Mouse (Mus musculus) midbrain, embryonic 12.5 days (tissue): ENCODE measurements around the gene Krtap5-2. TPM values are rescaled to one million over a fixed set of nuclear protein-coding genes. Genes with fewer than 3 reads are reported as not detected.

ENCODE experiments used
- ATAC-seq: fragments of 200-750 bp; cut with Nextera tagmentation; 2 replicates; pipeline ENCODE4 v1.8.0; 2017; ENCODE audit warnings: low read depth, moderate TSS enrichment, moderate library complexity; ENCODE audit not compliant: low FRiP score
- H3K27ac ChIP-seq: fragments of 300-500 bp; sonication (generic); replicated peaks from 2 replicates; pipeline ENCODE4 v1.5.1; 2016; ENCODE audit warnings: mild to moderate bottlenecking
- H3K27me3 ChIP-seq: fragments of 300-500 bp; sonication (generic); 2 replicates; pipeline ENCODE4 v1.6.1; 2016; ENCODE audit warnings: mild to moderate bottlenecking
- H3K36me3 ChIP-seq: fragments of 300-500 bp; sonication (generic); 2 replicates; pipeline ENCODE4 v1.6.1; 2016
- H3K4me1 ChIP-seq: fragments of 300-500 bp; sonication (generic); 2 replicates; pipeline ENCODE4 v1.6.1; 2016
- H3K4me2 ChIP-seq: fragments of 300-500 bp; sonication (generic); replicated peaks from 2 replicates; pipeline ENCODE4 v1.6.1; 2016; ENCODE audit warnings: mild to moderate bottlenecking, moderate library complexity
- H3K4me3 ChIP-seq: fragments of 300-500 bp; sonication (generic); 2 replicates; pipeline ENCODE4 v1.5.1; 2016; ENCODE audit warnings: mild to moderate bottlenecking
- H3K9ac ChIP-seq: fragments of 300-500 bp; sonication (generic); replicated peaks from 2 replicates; pipeline ENCODE4 v1.6.1; 2016; ENCODE audit warnings: mild to moderate bottlenecking, moderate library complexity
- H3K9me3 ChIP-seq: fragments of 300-500 bp; sonication (generic); 2 replicates; pipeline ENCODE4 v1.6.1; 2016; ENCODE audit warnings: mild to moderate bottlenecking
- WGBS: fragments of 180-500 bp; shearing (Covaris S2); methylation state at CpG from one replicate; pipeline ENCODE4 v1.1.7; 2016; 5-methylcytosine and 5-hydroxymethylcytosine counted together
- polyA plus RNA-seq: library from polyadenylated mRNA; unstranded; fragments of >200 nt; fragmentation: Nextera tagmentation; extraction: Ambion mirVana; gene quantifications from 2 replicates; pipeline ENCODE4 v1.2.1, GENCODE M21; 2016

Gene Krtap5-2
- polyA plus RNA-seq, 1 experiment from 2014 or later = not detected

GRCm38 (mm10) chr7:142134206-142134995 is 41.4 kb downstream of the Krtap5-2 start:
- Histone ChIP-seq H3K9ac (no peak overlapping the region), H3K9me3 (no peaks in the 10 kb centered on the region), H3K27ac (no peak overlapping the region), H3K4me3 (no peak overlapping the region), H3K4me2 (no peak overlapping the region), H3K27me3 (peaks cover 3% of the 10 kb centered on the region; the same call in 1 of the 2 replicates), H3K36me3 (no peaks in the 10 kb centered on the region), H3K4me1 (no peaks in the 10 kb centered on the region)
- 55% methylated on average over 4 of the region's 4 CpGs for WGBS
- no peak for ATAC-seq

- 55% methylated on average over 4 of the region's 4 CpGs for WGBS
Observed at GRCm38 (mm10) chr7:142128843-142129242, 47.0 kb downstream of the Krtap5-2 start.

More at GRCm38 (mm10) chr7:142128843-142129242, 47.0 kb downstream of the Krtap5-2 start:
- Histone ChIP-seq H3K36me3 (no peaks in the 10 kb centered on the region), H3K9ac (no peak overlapping the region), H3K9me3 (no peaks in the 10 kb centered on the region), H3K4me1 (no peaks in the 10 kb centered on the region), H3K27ac (no peak overlapping the region), H3K4me3 (no peak overlapping the region), H3K4me2 (no peak overlapping the region), H3K27me3 (peaks cover 3% of the 10 kb centered on the region; the same call in 1 of the 2 replicates)
- no peak for ATAC-seq

Other genes with a start within 250 kb of the Krtap5-2 start
- gene Brsk2, start 226.3 kb downstream of the Krtap5-2 start, polyA plus RNA-seq = 20.5 and 22.9 TPM in 2 replicates
- gene Mob2, start 114.9 kb downstream of the Krtap5-2 start, polyA plus RNA-seq = 50.6 and 50.9 TPM in 2 replicates
- gene Dusp8, start 80.2 kb downstream of the Krtap5-2 start, polyA plus RNA-seq = 41.5 and 44.3 TPM in 2 replicates
- gene Gm45618, start 55.3 kb downstream of the Krtap5-2 start, polyA plus RNA-seq = not detected in 2 replicates
- not detected in 2 replicates for gene Gm39115, start 40.0 kb downstream of the Krtap5-2 start, polyA plus RNA-seq
- not detected in 2 replicates for gene Gm45337, start 31.4 kb downstream of the Krtap5-2 start, polyA plus RNA-seq
- gene Gm29735, start 18.9 kb downstream of the Krtap5-2 start, polyA plus RNA-seq = not detected in 2 replicates
- not detected in 2 replicates for gene Gm4553, start 10.3 kb downstream of the Krtap5-2 start, polyA plus RNA-seq
- gene Gm10153, start 14.4 kb upstream of the Krtap5-2 start, polyA plus RNA-seq = not detected in 2 replicates
- not detected in 2 replicates for gene Krtap5-3, start 25.4 kb upstream of the Krtap5-2 start, polyA plus RNA-seq
- not detected in 2 replicates for gene Gm7579, start 35.9 kb upstream of the Krtap5-2 start, polyA plus RNA-seq
- gene Krtap5-5, start 54.0 kb upstream of the Krtap5-2 start, polyA plus RNA-seq = not detected in 2 replicates
- gene Gm40460, start 65.1 kb upstream of the Krtap5-2 start, polyA plus RNA-seq = not detected in 2 replicates
- not detected in 2 replicates for gene Gm2431, start 82.3 kb upstream of the Krtap5-2 start, polyA plus RNA-seq
- gene Gm4559, start 98.4 kb upstream of the Krtap5-2 start, polyA plus RNA-seq = not detected in 2 replicates
- gene Krtap5-1, start 121.1 kb upstream of the Krtap5-2 start, polyA plus RNA-seq = not detected in 2 replicates
- not detected in 2 replicates for gene Krtap5-4, start 127.5 kb upstream of the Krtap5-2 start, polyA plus RNA-seq
- 0.43 and 0.63 TPM in 2 replicates for gene Ifitm10, start 197.7 kb upstream of the Krtap5-2 start, polyA plus RNA-seq
- 0.56 TPM in 1 of 2 replicates, not detected in the other for gene Gm49369, start 206.7 kb upstream of the Krtap5-2 start, polyA plus RNA-seq
- gene Ctsd, start 212.0 kb upstream of the Krtap5-2 start, polyA plus RNA-seq = 163 and 183 TPM in 2 replicates